Mouse (Mus musculus) erythroblast, embryonic 14.5 days (primary cell): ENCODE measurements around the gene Lrguk.

Experiments used
- GATA1 ChIP-seq: IDR thresholded peaks from 2 replicates; pipeline ENCODE4 v1.6.1; 2012; ENCODE audit warnings: low read length, inconsistent platforms, mixed read lengths
- TAL1 ChIP-seq: IDR thresholded peaks from 3 replicates; pipeline ENCODE4 v1.6.1; 2012; ENCODE audit warnings: low read length, inconsistent platforms, mixed read lengths

- no peak for TF ChIP-seq TAL1
- TF ChIP-seq GATA1 = no peak
Measured at GRCm38 (mm10) chr6:34091537-34091936, 62.3 kb downstream of the Lrguk start.
